Mouse (Mus musculus): Measurements from ENCODE around the gene Sacm1l. TPM values are rescaled to one million over a fixed set of nuclear protein-coding genes. Genes with fewer than 3 reads are reported as not detected.

Sacm1l gene
- polyA plus RNA-seq, 1 experiment from 2014 or later = 41.0 TPM

Other genes with a start within 250 kb of the Sacm1l start
- 933 and 1,028 TPM in 2 replicates for gene Lars2, start 162.8 kb upstream of the Sacm1l start, polyA plus RNA-seq (2015; fragmentation: Nextera tagmentation; extraction: Ambion mirVana)
- gene Limd1, start 51.1 kb upstream of the Sacm1l start, polyA plus RNA-seq (2015; fragmentation: Nextera tagmentation; extraction: Ambion mirVana) = 28.0 and 31.5 TPM in 2 replicates
- 0.20 and 0.22 TPM in 2 replicates for gene Slc6a20b, start 102.8 kb downstream of the Sacm1l start, polyA plus RNA-seq (2015; fragmentation: Nextera tagmentation; extraction: Ambion mirVana)
- 0.09 and 0.17 TPM in 2 replicates for gene Ccr9, start 148.7 kb downstream of the Sacm1l start, polyA plus RNA-seq (2015; fragmentation: Nextera tagmentation; extraction: Ambion mirVana)
- gene Slc6a20a, start 149.1 kb downstream of the Sacm1l start, polyA plus RNA-seq (2015; fragmentation: Nextera tagmentation; extraction: Ambion mirVana) = 0.77 and 1.0 TPM in 2 replicates
- gene Lztfl1, start 187.9 kb downstream of the Sacm1l start, polyA plus RNA-seq (2015; fragmentation: Nextera tagmentation; extraction: Ambion mirVana) = 50.8 and 52.7 TPM in 2 replicates

Data from forebrain, embryonic 13.5 days (tissue).